In the genomic region with DNA sequence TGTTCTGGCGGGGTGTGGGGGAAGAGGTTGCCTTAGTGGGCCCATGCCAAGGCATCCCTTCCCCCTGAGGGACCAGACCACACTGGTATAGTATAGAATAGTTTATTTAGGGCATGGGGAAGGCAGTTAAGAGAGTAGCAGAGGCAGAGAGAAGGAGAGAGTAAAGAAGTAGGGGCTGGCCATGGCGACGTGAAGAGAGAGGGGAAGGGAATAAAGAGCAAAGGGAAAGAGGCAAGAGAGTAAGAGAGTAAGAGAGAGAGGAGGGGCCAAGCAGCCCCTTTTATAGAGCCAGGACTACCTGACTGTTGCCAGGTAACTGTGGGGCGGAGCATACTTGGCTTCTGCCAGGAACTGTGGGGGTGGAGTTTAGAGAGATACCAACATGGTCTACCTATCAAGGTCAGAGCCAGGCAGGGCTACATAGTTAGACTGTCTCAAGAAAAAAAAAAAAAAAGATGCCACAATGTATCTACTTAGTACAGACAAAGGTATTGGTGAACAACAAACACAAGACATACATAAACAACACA, we compare ENCODE assay signal across 8 mouse cellular contexts. TPM values are rescaled to one million over a fixed set of nuclear protein-coding genes. Genes with fewer than 3 reads are reported as not detected.
DNase-seq lines count a peak whose midpoint lies in the region; ATAC-seq lines count a peak whose summit lies in the region.
"Had no signal": no experiment of that assay in that cellular context is flagged by ENCODE, and none has a peak within 500 bp of the region (broad histone marks: within the 10 kb centered on the region; RNA-seq: fewer than 3 reads in every experiment).

No protein-coding gene starts in this region.

- no peaks in the 10 kb centered on the region for H3K9me3 ChIP-seq in midbrain, embryonic 10.5 days (replicated peaks)
- H3K9me3 ChIP-seq in midbrain, embryonic 13.5 days: no peaks in the 10 kb centered on the region
- H3K9me3 ChIP-seq in hindbrain, embryonic 14.5 days (ENCODE audit: control insufficient read depth, low read length): no peaks in the 10 kb centered on the region
- no peaks in the 10 kb centered on the region for H3K9me3 ChIP-seq in limb, embryonic 10.5 days (replicated peaks)
- H3K9me3 ChIP-seq in neural tube, embryonic 15.5 days (replicated peaks): no peaks in the 10 kb centered on the region

- H3K4me3 ChIP-seq in midbrain, embryonic 10.5 days: peak overlapping the region; percentile 91
- no peak overlapping the region for H3K4me3 ChIP-seq in midbrain, embryonic 13.5 days (replicated peaks)
- no peak overlapping the region; the same call in 1 of the 2 replicates for H3K4me3 ChIP-seq in hindbrain, embryonic 14.5 days (replicated peaks; ENCODE audit: low read length)
- peak overlapping the region; percentile 72 for H3K4me3 ChIP-seq in limb, embryonic 10.5 days
- H3K4me3 ChIP-seq in neural tube, embryonic 15.5 days (replicated peaks): no peak overlapping the region

- no peak for ATAC-seq in midbrain, embryonic 13.5 days
- no peak for ATAC-seq in hindbrain, embryonic 14.5 days (ENCODE audit: low FRiP score)
- peak; percentile 23; the same call in 1 of the 2 replicates for ATAC-seq in neural tube, embryonic 15.5 days (ENCODE audit: low FRiP score)

- peaks cover 11% of the 10 kb centered on the region for H3K27me3 ChIP-seq in midbrain, embryonic 10.5 days (ENCODE audit: low read depth, poor library complexity, severe bottlenecking)
- H3K27me3 ChIP-seq in midbrain, embryonic 13.5 days: peaks cover 11% of the 10 kb centered on the region; the same call in 1 of the 2 replicates
- no peaks in the 10 kb centered on the region for H3K27me3 ChIP-seq in hindbrain, embryonic 14.5 days (ENCODE audit: control insufficient read depth, insufficient read depth, low read length)
- H3K27me3 ChIP-seq in limb, embryonic 10.5 days (ENCODE audit: low read depth, poor library complexity, severe bottlenecking): no peaks in the 10 kb centered on the region
- 0 out of 2 replicates have a peak, but pooled peaks cover 4% of the 10 kb centered on the region for H3K27me3 ChIP-seq in neural tube, embryonic 15.5 days (replicated peaks)

- no peak overlapping the region for H3K4me2 ChIP-seq in midbrain, embryonic 13.5 days (replicated peaks)
- peak overlapping the region; percentile 81 for H3K4me2 ChIP-seq in hindbrain, embryonic 14.5 days (replicated peaks)
- H3K4me2 ChIP-seq in neural tube, embryonic 15.5 days: peak overlapping the region; percentile 67

- H3K9ac ChIP-seq in midbrain, embryonic 13.5 days (replicated peaks): no peak overlapping the region
- H3K9ac ChIP-seq in hindbrain, embryonic 14.5 days: no peak overlapping the region
- no peak overlapping the region for H3K9ac ChIP-seq in neural tube, embryonic 15.5 days (replicated peaks)

- peaks cover 17% of the 10 kb centered on the region for H3K4me1 ChIP-seq in midbrain, embryonic 10.5 days
- peaks cover 13% of the 10 kb centered on the region for H3K4me1 ChIP-seq in midbrain, embryonic 13.5 days (replicated peaks)
- peaks cover 12% of the 10 kb centered on the region for H3K4me1 ChIP-seq in hindbrain, embryonic 14.5 days (replicated peaks; ENCODE audit: control insufficient read depth, insufficient read depth, low read length)
- H3K4me1 ChIP-seq in limb, embryonic 10.5 days: peaks cover 12% of the 10 kb centered on the region
- peaks cover 23% of the 10 kb centered on the region for H3K4me1 ChIP-seq in neural tube, embryonic 15.5 days

- WGBS in midbrain, embryonic 10.5 days: 76% methylated on average over 4 of the region's 4 CpGs
- WGBS in midbrain, embryonic 13.5 days: 72% methylated on average over 4 of the region's 4 CpGs
- WGBS in hindbrain, embryonic 14.5 days: 74% methylated on average over 4 of the region's 4 CpGs
- WGBS in limb, embryonic 10.5 days: 80% methylated on average over 4 of the region's 4 CpGs
- WGBS in neural tube, embryonic 15.5 days: 77% methylated on average over 4 of the region's 4 CpGs

- DNase-seq in midbrain, embryonic 10.5 days (ENCODE audit: low spot score): no peak
- DNase-seq in hindbrain, embryonic 14.5 days (ENCODE audit: low spot score): no peak
- no peak for DNase-seq in limb, embryonic 10.5 days (ENCODE audit: low spot score)
- DNase-seq in embryo, embryonic 10 days (ENCODE audit: low spot score): no peak
- DNase-seq in right cerebral cortex, postnatal 10 days (ENCODE audit: low spot score in 2 of 2): no peak
- DNase-seq: right cerebral cortex, postnatal 14 days had no signal

- H3K27ac ChIP-seq in midbrain, embryonic 10.5 days (replicated peaks): peak overlapping the region; percentile 91
- H3K27ac ChIP-seq in midbrain, embryonic 13.5 days: no peak overlapping the region
- no peak overlapping the region for H3K27ac ChIP-seq in hindbrain, embryonic 14.5 days
- H3K27ac ChIP-seq in limb, embryonic 10.5 days: 0 out of 2 replicates have a peak overlapping the region, but pooled peaks have one; percentile 83
- peak overlapping the region; percentile 87; the same call in 1 of the 2 replicates for H3K27ac ChIP-seq in neural tube, embryonic 15.5 days (replicated peaks)

- H3K36me3 ChIP-seq in midbrain, embryonic 10.5 days: peaks cover 29% of the 10 kb centered on the region
- H3K36me3 ChIP-seq in midbrain, embryonic 13.5 days: peaks cover 26% of the 10 kb centered on the region
- H3K36me3 ChIP-seq in hindbrain, embryonic 14.5 days (replicated peaks; ENCODE audit: control insufficient read depth, insufficient read depth): peaks cover 28% of the 10 kb centered on the region
- H3K36me3 ChIP-seq in limb, embryonic 10.5 days: peaks cover 28% of the 10 kb centered on the region
- peaks cover 25% of the 10 kb centered on the region for H3K36me3 ChIP-seq in neural tube, embryonic 15.5 days

RNA-seq across cellular contexts. Expression of a gene that starts 7.7 kb away (rescaled TPM):
- polyA plus RNA-seq in midbrain, embryonic 10.5 days (2016; fragmentation: Nextera tagmentation; extraction: Ambion mirVana): 30.5 and 37.6 TPM in 2 replicates
- polyA plus RNA-seq in midbrain, embryonic 13.5 days (2015; fragmentation: Nextera tagmentation; extraction: Ambion mirVana): 45.5 and 47.4 TPM in 2 replicates
- polyA plus RNA-seq in hindbrain, embryonic 14.5 days (2014; fragmentation: Nextera tagmentation; extraction: Ambion mirVana): 18.3 and 25.3 TPM in 2 replicates
- 30.9 and 31.6 TPM in 2 replicates for polyA plus RNA-seq in limb, embryonic 10.5 days (2016; fragmentation: Nextera tagmentation; extraction: Ambion mirVana)
- polyA plus RNA-seq in neural tube, embryonic 15.5 days (2015; fragmentation: Nextera tagmentation; extraction: Ambion mirVana): 45.5 and 48.3 TPM in 2 replicates

RNA-seq across cellular contexts. Expression of a gene that starts 18.5 kb away (rescaled TPM):
- 114 and 126 TPM in 2 replicates for polyA plus RNA-seq in midbrain, embryonic 10.5 days (2016; fragmentation: Nextera tagmentation; extraction: Ambion mirVana)
- 103 and 125 TPM in 2 replicates for polyA plus RNA-seq in midbrain, embryonic 13.5 days (2015; fragmentation: Nextera tagmentation; extraction: Ambion mirVana)
- 45.7 and 53.6 TPM in 2 replicates for polyA plus RNA-seq in hindbrain, embryonic 14.5 days (2014; fragmentation: Nextera tagmentation; extraction: Ambion mirVana)
- polyA plus RNA-seq in limb, embryonic 10.5 days (2016; fragmentation: Nextera tagmentation; extraction: Ambion mirVana): 111 and 123 TPM in 2 replicates
- 110 and 121 TPM in 2 replicates for polyA plus RNA-seq in neural tube, embryonic 15.5 days (2015; fragmentation: Nextera tagmentation; extraction: Ambion mirVana)

RNA-seq across cellular contexts. Expression of a gene that starts 21.1 kb away (rescaled TPM):
- 56.7 and 63.1 TPM in 2 replicates for polyA plus RNA-seq in midbrain, embryonic 10.5 days (2016; fragmentation: Nextera tagmentation; extraction: Ambion mirVana)
- 64.9 and 72.3 TPM in 2 replicates for polyA plus RNA-seq in midbrain, embryonic 13.5 days (2015; fragmentation: Nextera tagmentation; extraction: Ambion mirVana)
- 41.4 and 47.4 TPM in 2 replicates for polyA plus RNA-seq in hindbrain, embryonic 14.5 days (2014; fragmentation: Nextera tagmentation; extraction: Ambion mirVana)
- 65.8 and 70.7 TPM in 2 replicates for polyA plus RNA-seq in limb, embryonic 10.5 days (2016; fragmentation: Nextera tagmentation; extraction: Ambion mirVana)
- polyA plus RNA-seq in neural tube, embryonic 15.5 days (2015; fragmentation: Nextera tagmentation; extraction: Ambion mirVana): 43.0 and 46.4 TPM in 2 replicates

RNA-seq across cellular contexts. Expression of a gene that starts 30.8 kb away (rescaled TPM):
- 59.1 and 60.8 TPM in 2 replicates for polyA plus RNA-seq in midbrain, embryonic 10.5 days (2016; fragmentation: Nextera tagmentation; extraction: Ambion mirVana)
- polyA plus RNA-seq in midbrain, embryonic 13.5 days (2015; fragmentation: Nextera tagmentation; extraction: Ambion mirVana): 92.3 and 97.5 TPM in 2 replicates
- polyA plus RNA-seq in hindbrain, embryonic 14.5 days (2014; fragmentation: Nextera tagmentation; extraction: Ambion mirVana): 105 and 107 TPM in 2 replicates
- polyA plus RNA-seq in limb, embryonic 10.5 days (2016; fragmentation: Nextera tagmentation; extraction: Ambion mirVana): 48.1 and 53.3 TPM in 2 replicates
- polyA plus RNA-seq in neural tube, embryonic 15.5 days (2015; fragmentation: Nextera tagmentation; extraction: Ambion mirVana): 102 and 117 TPM in 2 replicates

RNA-seq across cellular contexts. Expression of a gene that starts 42.8 kb away (rescaled TPM):
- 37.3 and 41.4 TPM in 2 replicates for polyA plus RNA-seq in midbrain, embryonic 10.5 days (2016; fragmentation: Nextera tagmentation; extraction: Ambion mirVana)
- polyA plus RNA-seq in midbrain, embryonic 13.5 days (2015; fragmentation: Nextera tagmentation; extraction: Ambion mirVana): 31.3 and 33.5 TPM in 2 replicates
- polyA plus RNA-seq in hindbrain, embryonic 14.5 days (2014; fragmentation: Nextera tagmentation; extraction: Ambion mirVana): 24.8 and 25.6 TPM in 2 replicates
- 41.5 and 45.6 TPM in 2 replicates for polyA plus RNA-seq in limb, embryonic 10.5 days (2016; fragmentation: Nextera tagmentation; extraction: Ambion mirVana)
- polyA plus RNA-seq in neural tube, embryonic 15.5 days (2015; fragmentation: Nextera tagmentation; extraction: Ambion mirVana): 22.0 and 25.5 TPM in 2 replicates

Comparison
In these comparisons a context has a peak if more than half of its experiments do, and no peak if none do; other contexts are left out.
1. H3K27ac ChIP-seq: peak in midbrain, embryonic 10.5 days (single experiment), limb, embryonic 10.5 days (single experiment) and neural tube, embryonic 15.5 days (single experiment); none in midbrain, embryonic 13.5 days (single experiment) and hindbrain, embryonic 14.5 days (single experiment).
2. H3K4me3 ChIP-seq: peak in midbrain, embryonic 10.5 days (single experiment) and limb, embryonic 10.5 days (single experiment); none in midbrain, embryonic 13.5 days (single experiment), hindbrain, embryonic 14.5 days (single experiment) and neural tube, embryonic 15.5 days (single experiment).